Mouse (Mus musculus) liver, embryonic 12.5 days (tissue): Measurements from ENCODE around the gene Rsph10b. TPM values are rescaled to one million over a fixed set of nuclear protein-coding genes. Genes with fewer than 3 reads are reported as not detected.
A peak's percentile ranks its signal among the peaks of the same experiment; 100 is the strongest.

Source experiments
- ATAC-seq: fragments of 200-750 bp; cut with Nextera tagmentation; 2 replicates; pipeline ENCODE4 v1.8.0; 2017; ENCODE audit warnings: moderate number of reproducible peaks, mild to moderate bottlenecking, moderate library complexity
- H3K27ac ChIP-seq: fragments of 300-500 bp; sonication (generic); 2 replicates; pipeline ENCODE4 v1.5.1; 2016; ENCODE audit warnings: mild to moderate bottlenecking
- H3K27me3 ChIP-seq: fragments of 300-500 bp; sonication (generic); replicated peaks from 2 replicates; pipeline ENCODE4 v1.6.1; 2016; ENCODE audit warnings: mild to moderate bottlenecking, moderate library complexity
- H3K36me3 ChIP-seq: fragments of 300-500 bp; sonication (generic); 2 replicates; pipeline ENCODE4 v1.6.1; 2016; ENCODE audit warnings: mild to moderate bottlenecking, moderate library complexity
- H3K4me1 ChIP-seq: fragments of 300-500 bp; sonication (generic); 2 replicates; pipeline ENCODE4 v1.6.1; 2016
- H3K4me2 ChIP-seq: fragments of 300-500 bp; sonication (generic); 2 replicates; pipeline ENCODE4 v1.6.1; 2016; ENCODE audit warnings: mild to moderate bottlenecking, moderate library complexity
- H3K4me3 ChIP-seq: fragments of 300-500 bp; sonication (generic); 2 replicates; pipeline ENCODE4 v1.5.1; 2016; ENCODE audit warnings: mild to moderate bottlenecking, moderate library complexity
- H3K9ac ChIP-seq: fragments of 300-500 bp; sonication (generic); 2 replicates; pipeline ENCODE4 v1.6.1; 2016; ENCODE audit warnings: mild to moderate bottlenecking, moderate library complexity
- H3K9me3 ChIP-seq: fragments of 300-500 bp; sonication (generic); replicated peaks from 2 replicates; pipeline ENCODE4 v1.6.1; 2016; ENCODE audit warnings: mild to moderate bottlenecking, moderate library complexity
- WGBS: fragments of 180-500 bp; shearing (Covaris S2); methylation state at CpG from one replicate; pipeline ENCODE4 v1.1.7; 2016; ENCODE audit not compliant: insufficient replicate concordance; 5-methylcytosine and 5-hydroxymethylcytosine counted together
- polyA plus RNA-seq: library from polyadenylated mRNA; unstranded; fragments of >200 nt; fragmentation: Nextera tagmentation; extraction: Ambion mirVana; gene quantifications from 2 replicates; pipeline ENCODE4 v1.2.1, GENCODE M21; 2016

Rsph10b gene
- polyA plus RNA-seq, 1 experiment from 2014 or later = 0.37 TPM

GRCm38 (mm10) chr5:143976726-143977431 lies 44.0 kb downstream of the Rsph10b start:
- peak; percentile 91 for ATAC-seq
- Histone ChIP-seq H3K9ac (peak overlapping the region; percentile 45; the same call in 1 of the 2 replicates), H3K4me3 (peak overlapping the region; percentile 19; the same call in 1 of the 2 replicates), H3K27me3 (no peaks in the 10 kb centered on the region), H3K4me1 (peaks cover 61% of the 10 kb centered on the region), H3K36me3 (no peaks in the 10 kb centered on the region), H3K27ac (peak overlapping the region; percentile 83), H3K4me2 (peak overlapping the region; percentile 59), H3K9me3 (no peaks in the 10 kb centered on the region)
- WGBS = 50% methylated on average over 16 of the region's 16 CpGs

- Histone ChIP-seq H3K4me1 (peaks cover 29% of the 10 kb centered on the region), H3K9me3 (no peaks in the 10 kb centered on the region), H3K4me2 (no peak overlapping the region), H3K9ac (no peak overlapping the region), H3K36me3 (peaks cover 27% of the 10 kb centered on the region), H3K27me3 (no peaks in the 10 kb centered on the region), H3K27ac (no peak overlapping the region), H3K4me3 (no peak overlapping the region)
- no peak for ATAC-seq
- 53% methylated on average over 9 of the region's 9 CpGs for WGBS
Measured at GRCm38 (mm10) chr5:143980858-143981257, 48.0 kb downstream of the Rsph10b start.

- Histone ChIP-seq H3K4me2 (no peak overlapping the region), H3K27me3 (no peaks in the 10 kb centered on the region), H3K36me3 (peaks cover 42% of the 10 kb centered on the region), H3K4me3 (no peak overlapping the region), H3K4me1 (peaks cover 14% of the 10 kb centered on the region), H3K27ac (no peak overlapping the region), H3K9me3 (no peaks in the 10 kb centered on the region), H3K9ac (no peak overlapping the region)
- ATAC-seq = no peak
- WGBS = 57% methylated on average over 2 of the region's 2 CpGs
Measured at GRCm38 (mm10) chr5:143982361-143982760, 49.5 kb downstream of the Rsph10b start.

- peaks cover 72% of the 10 kb centered on the region for H3K36me3 ChIP-seq
- peaks cover 7% of the 10 kb centered on the region for H3K4me1 ChIP-seq
- ATAC-seq = no peak
- H3K27ac ChIP-seq = no peak overlapping the region
- no peak overlapping the region for H3K4me2 ChIP-seq
- H3K9ac ChIP-seq = no peak overlapping the region
- H3K27me3 ChIP-seq = no peaks in the 10 kb centered on the region
- no peak overlapping the region for H3K4me3 ChIP-seq
- H3K9me3 ChIP-seq = no peaks in the 10 kb centered on the region
- WGBS = 77% methylated on average over 7 of the region's 7 CpGs
Measured at GRCm38 (mm10) chr5:143985381-143985780, 52.5 kb downstream of the Rsph10b start.

- H3K36me3 ChIP-seq = peaks cover 94% of the 10 kb centered on the region
- no peaks in the 10 kb centered on the region for H3K9me3 ChIP-seq
- no peak overlapping the region for H3K4me2 ChIP-seq
- no peaks in the 10 kb centered on the region for H3K4me1 ChIP-seq
- no peak overlapping the region for H3K9ac ChIP-seq
- no peak overlapping the region for H3K27ac ChIP-seq
- no peak overlapping the region for H3K4me3 ChIP-seq
- no peaks in the 10 kb centered on the region for H3K27me3 ChIP-seq
- ATAC-seq = no peak
- WGBS = 86% methylated on average over 3 of the region's 3 CpGs
Measured at GRCm38 (mm10) chr5:143987596-143987995, 54.8 kb downstream of the Rsph10b start.

GRCm38 (mm10) chr5:143989046-143989445 lies 56.2 kb downstream of the Rsph10b start:
- Histone ChIP-seq H3K4me2 (no peak overlapping the region), H3K4me1 (no peaks in the 10 kb centered on the region), H3K9ac (no peak overlapping the region), H3K4me3 (no peak overlapping the region), H3K27me3 (no peaks in the 10 kb centered on the region), H3K9me3 (no peaks in the 10 kb centered on the region), H3K36me3 (peaks cover 100% of the 10 kb centered on the region), H3K27ac (no peak overlapping the region)
- WGBS = 88% methylated on average over 4 of the region's 4 CpGs
- ATAC-seq = no peak

- WGBS = 68% methylated on average over 11 of the region's 11 CpGs
- Histone ChIP-seq H3K4me1 (no peaks in the 10 kb centered on the region), H3K9me3 (no peaks in the 10 kb centered on the region), H3K27ac (no peak overlapping the region), H3K4me3 (no peak overlapping the region), H3K4me2 (no peak overlapping the region), H3K36me3 (peaks cover 100% of the 10 kb centered on the region), H3K27me3 (no peaks in the 10 kb centered on the region), H3K9ac (no peak overlapping the region)
- ATAC-seq = no peak
Measured at GRCm38 (mm10) chr5:143990086-143990485, 57.3 kb downstream of the Rsph10b start.

GRCm38 (mm10) chr5:143992661-143993060 lies 59.8 kb downstream of the Rsph10b start:
- no peak overlapping the region for H3K4me2 ChIP-seq
- ATAC-seq = no peak
- no peaks in the 10 kb centered on the region for H3K27me3 ChIP-seq
- 85% methylated on average over 10 of the region's 10 CpGs for WGBS
- H3K9ac ChIP-seq = no peak overlapping the region
- no peak overlapping the region for H3K4me3 ChIP-seq
- H3K27ac ChIP-seq = no peak overlapping the region
- no peaks in the 10 kb centered on the region for H3K4me1 ChIP-seq
- peaks cover 99% of the 10 kb centered on the region for H3K36me3 ChIP-seq
- H3K9me3 ChIP-seq = no peaks in the 10 kb centered on the region

GRCm38 (mm10) chr5:143993260-143993659 lies 60.4 kb downstream of the Rsph10b start:
- H3K4me3 ChIP-seq = no peak overlapping the region
- no peak for ATAC-seq
- H3K27ac ChIP-seq = no peak overlapping the region
- H3K9me3 ChIP-seq = no peaks in the 10 kb centered on the region
- peaks cover 99% of the 10 kb centered on the region for H3K36me3 ChIP-seq
- H3K27me3 ChIP-seq = no peaks in the 10 kb centered on the region
- 88% methylated on average over 8 of the region's 8 CpGs for WGBS
- H3K4me1 ChIP-seq = no peaks in the 10 kb centered on the region
- H3K4me2 ChIP-seq = no peak overlapping the region
- no peak overlapping the region for H3K9ac ChIP-seq

GRCm38 (mm10) chr5:143993849-143994248 lies 61.0 kb downstream of the Rsph10b start:
- H3K4me3 ChIP-seq = no peak overlapping the region
- H3K4me1 ChIP-seq = no peaks in the 10 kb centered on the region
- WGBS = 83% methylated on average over 5 of the region's 5 CpGs
- ATAC-seq = no peak
- no peak overlapping the region for H3K4me2 ChIP-seq
- H3K27me3 ChIP-seq = no peaks in the 10 kb centered on the region
- H3K36me3 ChIP-seq = peaks cover 99% of the 10 kb centered on the region
- no peaks in the 10 kb centered on the region for H3K9me3 ChIP-seq
- no peak overlapping the region for H3K9ac ChIP-seq
- no peak overlapping the region for H3K27ac ChIP-seq

GRCm38 (mm10) chr5:143994632-143995365 lies 62.0 kb downstream of the Rsph10b start:
- H3K27ac ChIP-seq = no peak overlapping the region
- H3K4me1 ChIP-seq = no peaks in the 10 kb centered on the region
- H3K4me3 ChIP-seq = no peak overlapping the region
- ATAC-seq = no peak
- no peak overlapping the region for H3K4me2 ChIP-seq
- no peaks in the 10 kb centered on the region for H3K9me3 ChIP-seq
- WGBS = 76% methylated on average over 11 of the region's 11 CpGs
- H3K27me3 ChIP-seq = no peaks in the 10 kb centered on the region
- H3K36me3 ChIP-seq = peaks cover 99% of the 10 kb centered on the region
- H3K9ac ChIP-seq = no peak overlapping the region

- Histone ChIP-seq H3K36me3 (peaks cover 96% of the 10 kb centered on the region), H3K9me3 (no peaks in the 10 kb centered on the region), H3K9ac (no peak overlapping the region), H3K4me3 (no peak overlapping the region), H3K27me3 (no peaks in the 10 kb centered on the region), H3K4me2 (no peak overlapping the region), H3K4me1 (no peaks in the 10 kb centered on the region), H3K27ac (no peak overlapping the region)
- WGBS = 72% methylated on average over 1 of the region's 1 CpGs
- ATAC-seq = no peak
Measured at GRCm38 (mm10) chr5:143999409-143999808, 66.6 kb downstream of the Rsph10b start.
